Mouse (Mus musculus): Measurements from ENCODE around the gene Cluap1. TPM values are rescaled to one million over a fixed set of nuclear protein-coding genes. Genes with fewer than 3 reads are reported as not detected.

The Cluap1 gene
- polyA plus RNA-seq, 1 experiment from 2014 or later = 32.6 TPM

Small RNA genes within 50 kb of the gene (microRNA-seq; reads per million reads assigned to microRNA genes)
- gene Gm23493 = not detected

Other genes starting within 250 kb of the Cluap1 start
- not detected in 2 replicates for gene Mefv, start 190.7 kb upstream of the Cluap1 start, polyA plus RNA-seq (2016; fragmentation: Nextera tagmentation; extraction: Ambion mirVana)
- 57.6 and 62.8 TPM in 2 replicates for gene Zfp263, start 164.7 kb upstream of the Cluap1 start, polyA plus RNA-seq (2016; fragmentation: Nextera tagmentation; extraction: Ambion mirVana)
- 0.42 and 0.59 TPM in 2 replicates for gene Olfr15, start 77.9 kb upstream of the Cluap1 start, polyA plus RNA-seq (2016; fragmentation: Nextera tagmentation; extraction: Ambion mirVana)
- gene Zfp174, start 61.5 kb upstream of the Cluap1 start, polyA plus RNA-seq (2016; fragmentation: Nextera tagmentation; extraction: Ambion mirVana) = 1.7 and 1.9 TPM in 2 replicates
- 56.6 and 58.3 TPM in 2 replicates for gene Naa60, start 36.4 kb upstream of the Cluap1 start, polyA plus RNA-seq (2016; fragmentation: Nextera tagmentation; extraction: Ambion mirVana)
- gene Zfp597, start 24.2 kb upstream of the Cluap1 start, polyA plus RNA-seq (2016; fragmentation: Nextera tagmentation; extraction: Ambion mirVana) = 6.1 and 8.3 TPM in 2 replicates
- gene Gm20695, start 24.2 kb upstream of the Cluap1 start, polyA plus RNA-seq (2016; fragmentation: Nextera tagmentation; extraction: Ambion mirVana) = 2.1 and 2.3 TPM in 2 replicates
- 8.8 and 9.6 TPM in 2 replicates for gene 1700037C18Rik, start 112 bp upstream of the Cluap1 start, polyA plus RNA-seq (2016; fragmentation: Nextera tagmentation; extraction: Ambion mirVana)
- gene Nlrc3, start 67.8 kb downstream of the Cluap1 start, polyA plus RNA-seq (2016; fragmentation: Nextera tagmentation; extraction: Ambion mirVana) = 0.79 and 0.99 TPM in 2 replicates
- gene Slx4, start 95.0 kb downstream of the Cluap1 start, polyA plus RNA-seq (2016; fragmentation: Nextera tagmentation; extraction: Ambion mirVana) = 25.0 and 26.9 TPM in 2 replicates
- 6.1 and 6.9 TPM in 2 replicates for gene Dnase1, start 128.1 kb downstream of the Cluap1 start, polyA plus RNA-seq (2016; fragmentation: Nextera tagmentation; extraction: Ambion mirVana)
- gene Trap1, start 169.0 kb downstream of the Cluap1 start, polyA plus RNA-seq (2016; fragmentation: Nextera tagmentation; extraction: Ambion mirVana) = 77.9 and 83.8 TPM in 2 replicates

All from embryonic facial prominence, embryonic 12.5 days (tissue).